Mouse (Mus musculus) bone marrow, adult 2 months (tissue): ENCODE data around the gene Hoxc6. TPM values are rescaled to one million over a fixed set of nuclear protein-coding genes. Genes with fewer than 3 reads are reported as not detected.

Experiments
- H3K27ac ChIP-seq: fragments of 200-500 bp; 2 replicates; pipeline ENCODE4 v1.5.1; 2012; ENCODE audit warnings: low read depth, mild to moderate bottlenecking, control low read depth, inconsistent platforms, low read length; ENCODE audit not compliant: control insufficient read depth, poor library complexity, insufficient read depth
- H3K4me1 ChIP-seq: fragments of 200-500 bp; 2 replicates; pipeline ENCODE4 v1.6.1; 2011; ENCODE audit warnings: low read length; ENCODE audit not compliant: control insufficient read depth, insufficient read depth
- H3K4me3 ChIP-seq: fragments of 200-500 bp; replicated peaks from 2 replicates; pipeline ENCODE3; 2011; ENCODE audit warnings: mild to moderate bottlenecking, low read depth, low read length, control low read depth; ENCODE audit not compliant: control insufficient read depth
- CTCF ChIP-seq: fragments of 200-500 bp; IDR thresholded peaks from 2 replicates; pipeline ENCODE4 v1.5.1; 2011; ENCODE audit warnings: low read length, control low read depth; ENCODE audit not compliant: control insufficient read depth, insufficient read depth
- POLR2A ChIP-seq: fragments of 200-500 bp; IDR thresholded peaks from 2 replicates; pipeline ENCODE4 v1.6.1; 2011; ENCODE audit warnings: low read depth, mild to moderate bottlenecking, control low read depth, low read length, borderline replicate concordance; ENCODE audit not compliant: control insufficient read depth
- WGBS: fragments of 180-500 bp; shearing (Covaris S2); methylation state at CpG from one replicate; pipeline ENCODE4 v1.1.7; 2018; 5-methylcytosine and 5-hydroxymethylcytosine counted together
- polyA plus RNA-seq: library from polyadenylated mRNA; stranded (reverse); fragments of >200 nt; gene quantifications from 2 replicates; pipeline ENCODE4 v1.2.4, GENCODE M21; 2011; ENCODE audit warnings: low replicate concordance; ENCODE audit not compliant: missing spikeins, insufficient read depth, insufficient read length

Hoxc6 gene
- polyA plus RNA-seq, 1 experiment = 2.4 TPM

- H3K4me1 ChIP-seq = no peaks in the 10 kb centered on the region
- TF ChIP-seq POLR2A (no peak), CTCF (no peak)
- WGBS = 10% methylated on average over 12 of the region's 12 CpGs
Observed at GRCm38 (mm10) chr15:102956906-102957305, 41.2 kb upstream of the Hoxc6 start.

GRCm38 (mm10) chr15:102959663-102960191 is 38.3 kb upstream of the Hoxc6 start:
- 6% methylated on average over 13 of the region's 13 CpGs for WGBS
- H3K4me1 ChIP-seq = no peaks in the 10 kb centered on the region
- no peak overlapping the region for H3K4me3 ChIP-seq
- TF ChIP-seq POLR2A = no peak
- TF ChIP-seq CTCF = no peak
- H3K27ac ChIP-seq = no peak overlapping the region

More at GRCm38 (mm10) chr15:102956906-102957305, 41.2 kb upstream of the Hoxc6 start:
- Histone ChIP-seq H3K27ac (no peak overlapping the region), H3K4me3 (no peak overlapping the region)

- no peak overlapping the region for H3K27ac ChIP-seq
- H3K4me3 ChIP-seq = no peak overlapping the region
- 6% methylated on average over 6 of the region's 6 CpGs for WGBS
- H3K4me1 ChIP-seq = no peaks in the 10 kb centered on the region
- TF ChIP-seq POLR2A (no peak), CTCF (no peak)
Observed at GRCm38 (mm10) chr15:102961728-102962127, 36.3 kb upstream of the Hoxc6 start.

- Histone ChIP-seq H3K4me1 (no peaks in the 10 kb centered on the region), H3K27ac (no peak overlapping the region), H3K4me3 (no peak overlapping the region)
- 14% methylated on average over 13 of the region's 13 CpGs for WGBS
- TF ChIP-seq POLR2A (no peak), CTCF (no peak)
Observed at GRCm38 (mm10) chr15:102962492-102962891, 35.6 kb upstream of the Hoxc6 start.

GRCm38 (mm10) chr15:102963259-102963658 is 34.8 kb upstream of the Hoxc6 start:
- Histone ChIP-seq H3K27ac (no peak overlapping the region), H3K4me3 (no peak overlapping the region), H3K4me1 (no peaks in the 10 kb centered on the region)
- WGBS = 12% methylated on average over 8 of the region's 8 CpGs
- TF ChIP-seq POLR2A (no peak), CTCF (no peak)

GRCm38 (mm10) chr15:102963671-102964640 is 34.1 kb upstream of the Hoxc6 start:
- Histone ChIP-seq H3K4me1 (no peaks in the 10 kb centered on the region), H3K27ac (no peak overlapping the region), H3K4me3 (no peak overlapping the region)
- TF ChIP-seq CTCF (no peak), POLR2A (no peak)
- 4% methylated on average over 28 of the region's 28 CpGs for WGBS

- no peak overlapping the region for H3K27ac ChIP-seq
- TF ChIP-seq POLR2A (no peak), CTCF (no peak)
- no peak overlapping the region for H3K4me3 ChIP-seq
Observed at GRCm38 (mm10) chr15:102965003-102965891, 32.8 kb upstream of the Hoxc6 start.

More at GRCm38 (mm10) chr15:102965003-102965891, 32.8 kb upstream of the Hoxc6 start:
- no peaks in the 10 kb centered on the region for H3K4me1 ChIP-seq
- WGBS = 13% methylated on average over 26 of the region's 26 CpGs
